Mouse (Mus musculus): ENCODE data around the gene Gm9970. TPM values are rescaled to one million over a fixed set of nuclear protein-coding genes. Genes with fewer than 3 reads are reported as not detected.

Gene Gm9970
- polyA plus RNA-seq, 1 experiment from 2014 or later, result 0.99 TPM

DNA sequence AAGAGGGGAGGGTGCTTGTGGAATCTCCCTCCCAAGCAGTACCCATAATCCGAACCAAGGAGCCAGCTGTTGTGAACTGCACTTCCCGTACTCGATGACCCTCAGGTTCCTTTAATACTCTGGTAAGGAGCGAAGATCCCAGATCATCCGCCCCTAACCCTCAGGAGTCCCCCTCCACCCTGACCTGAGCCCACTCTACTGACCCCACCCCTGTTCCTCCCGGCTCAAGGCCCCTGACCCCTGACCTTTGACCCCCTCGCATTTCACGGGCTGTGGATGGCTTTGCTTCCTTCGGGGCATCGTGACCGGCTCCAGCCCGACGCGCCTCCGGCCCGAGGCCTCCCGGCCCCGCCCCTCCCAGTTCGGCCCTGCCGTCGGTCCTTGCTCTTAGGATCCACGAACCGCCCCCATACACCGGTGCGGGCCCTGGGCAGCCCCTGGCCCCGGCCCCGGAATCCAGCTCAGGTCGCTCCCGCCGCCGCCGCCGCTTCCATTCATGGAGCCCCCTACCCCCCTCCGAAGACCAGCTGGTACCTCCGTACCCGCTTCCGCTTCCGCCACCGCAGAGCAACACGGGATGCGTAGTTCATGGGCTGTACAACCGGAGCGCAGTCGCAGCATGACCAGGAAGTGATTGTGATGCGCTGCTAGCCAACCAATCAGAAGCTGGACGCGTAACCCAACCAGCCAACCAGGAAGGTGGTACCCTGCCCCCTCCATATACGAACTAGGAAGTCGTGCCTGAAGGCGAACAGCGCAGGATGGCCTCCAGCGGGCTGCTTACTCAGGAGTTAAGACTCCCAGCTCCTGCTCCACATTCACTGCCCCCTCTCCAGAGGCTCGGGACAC lies 39.1 kb downstream of the Gm9970 start, which contains the start of gene Zfp513:
TSS of gene Zfp513 (minus strand) at position 562 of the 849 bp plus-strand sequence.
- H3K27me3 ChIP-seq, result no peaks in the 10 kb centered on the region
- peak within 1 kb of the TSS; percentile 86 for H3K27ac ChIP-seq (replicated peaks)
- H3K4me2 ChIP-seq (replicated peaks), result peak within 1 kb of the TSS; percentile 79
- ATAC-seq (ENCODE audit: insufficient number of reproducible peaks, low FRiP score, low TSS enrichment, low read depth), result peak; percentile 96
- H3K36me3 ChIP-seq, result peaks cover 76% of the 10 kb centered on the region
- peak within 1 kb of the TSS; percentile 84 for H3K9ac ChIP-seq
- H3K4me1 ChIP-seq, result peaks cover 21% of the 10 kb centered on the region
- WGBS, result under 1% methylated on average over 53 of the region's 53 CpGs
- peaks cover 4% of the 10 kb centered on the region; the same call in 1 of the 2 replicates for H3K9me3 ChIP-seq (replicated peaks)
- H3K4me3 ChIP-seq (replicated peaks), result peak within 1 kb of the TSS; percentile 90

DNA sequence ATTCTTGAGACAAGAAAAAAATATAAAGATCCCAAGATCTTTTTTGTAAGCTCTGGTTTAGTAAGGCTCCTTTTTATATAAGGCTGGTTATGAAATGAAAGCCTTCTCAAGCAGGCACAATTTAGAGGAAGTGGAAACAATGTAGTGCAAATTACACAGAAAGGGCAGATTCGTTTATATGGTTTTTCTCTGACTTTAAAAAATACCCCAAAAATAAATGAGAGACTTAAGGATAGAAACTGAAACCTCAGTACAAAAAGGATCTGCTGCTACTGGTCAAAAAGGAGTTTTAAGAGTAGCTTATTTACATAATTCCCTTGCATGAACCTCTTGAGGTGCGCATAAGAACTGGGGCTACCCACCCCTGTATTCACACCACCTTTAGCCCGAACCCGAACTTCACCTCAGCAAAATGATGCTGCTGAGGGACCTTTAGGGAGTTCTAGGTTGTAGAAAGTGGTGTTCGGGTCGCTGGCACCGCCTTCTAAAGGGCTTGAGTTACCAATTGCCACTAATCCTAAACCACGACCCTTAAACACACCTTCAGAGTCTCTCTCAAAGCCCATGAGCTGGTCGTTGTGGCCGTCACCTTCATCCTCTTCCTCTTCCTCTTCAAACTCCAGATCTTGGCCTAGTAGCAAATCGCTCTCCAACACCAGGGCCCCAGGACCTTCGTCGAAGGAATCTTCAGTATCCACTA lies 39.8 kb downstream of the Gm9970 start:
- H3K4me2 ChIP-seq (replicated peaks), result peak overlapping the region; percentile 79
- 14% methylated on average over 13 of the region's 13 CpGs for WGBS
- H3K4me3 ChIP-seq (replicated peaks), result peak overlapping the region; percentile 90
- peaks cover 78% of the 10 kb centered on the region for H3K36me3 ChIP-seq
- peak overlapping the region; percentile 84 for H3K27ac ChIP-seq (replicated peaks)
- peaks cover 4% of the 10 kb centered on the region; the same call in 1 of the 2 replicates for H3K9me3 ChIP-seq (replicated peaks)
- peak overlapping the region; percentile 84 for H3K9ac ChIP-seq
- H3K27me3 ChIP-seq, result no peaks in the 10 kb centered on the region
- H3K4me1 ChIP-seq, result peaks cover 21% of the 10 kb centered on the region
- ATAC-seq (ENCODE audit: insufficient number of reproducible peaks, low FRiP score, low TSS enrichment, low read depth), result no peak

DNA sequence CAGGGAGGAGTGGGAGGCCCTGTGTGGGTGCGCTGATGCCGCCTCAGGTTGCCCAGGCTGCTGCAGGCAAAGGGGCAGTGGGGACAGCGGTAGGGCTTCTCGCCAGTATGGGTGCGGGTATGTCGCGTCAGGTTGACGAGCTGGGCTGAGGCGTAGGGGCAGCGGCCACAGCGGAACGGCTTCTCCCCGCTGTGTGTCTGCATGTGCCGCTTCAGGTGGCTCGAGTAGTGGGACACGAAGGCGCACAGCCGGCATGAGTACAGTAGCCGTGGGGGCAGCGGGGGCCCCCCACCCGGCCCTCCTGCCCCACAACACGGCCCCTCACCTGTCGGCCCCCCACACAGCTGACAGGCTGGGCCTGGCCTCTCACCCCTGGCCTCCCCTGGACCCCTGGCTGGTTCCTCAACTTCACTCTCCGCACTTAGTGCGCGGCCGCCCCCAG lies 40.7 kb downstream of the Gm9970 start:
- H3K4me2 ChIP-seq (replicated peaks), result 0 out of 2 replicates have a peak overlapping the region, but pooled peaks have one; percentile 79
- H3K4me3 ChIP-seq (replicated peaks), result peak overlapping the region; percentile 90
- H3K9ac ChIP-seq, result no peak overlapping the region
- peaks cover 79% of the 10 kb centered on the region for H3K36me3 ChIP-seq
- H3K27ac ChIP-seq (replicated peaks), result no peak overlapping the region
- ATAC-seq (ENCODE audit: insufficient number of reproducible peaks, low FRiP score, low TSS enrichment, low read depth), result no peak
- H3K27me3 ChIP-seq, result no peaks in the 10 kb centered on the region
- 89% methylated on average over 27 of the region's 27 CpGs for WGBS
- H3K4me1 ChIP-seq, result peaks cover 21% of the 10 kb centered on the region
- H3K9me3 ChIP-seq (replicated peaks), result peaks cover 4% of the 10 kb centered on the region; the same call in 1 of the 2 replicates

DNA sequence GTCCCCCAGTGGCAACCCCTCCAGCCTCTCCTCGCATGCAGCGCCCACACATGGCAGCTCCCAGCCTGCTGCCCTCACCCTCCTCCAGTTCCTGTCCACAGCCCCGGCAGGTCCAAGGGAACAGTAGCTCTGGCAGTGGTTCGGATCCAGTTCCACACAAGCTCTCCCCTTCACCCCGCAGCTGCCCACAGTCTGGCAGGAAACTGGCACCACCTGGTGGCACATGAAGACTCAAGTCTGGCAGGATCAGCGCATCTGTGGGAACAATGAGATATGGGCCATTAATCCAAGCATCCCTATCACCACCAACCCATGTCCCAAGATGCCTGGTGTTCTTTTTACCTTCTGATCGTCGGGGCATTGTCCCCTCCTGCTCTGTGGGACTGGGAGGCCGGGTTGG lies 41.1 kb downstream of the Gm9970 start:
- 85% methylated on average over 9 of the region's 9 CpGs for WGBS
- Histone ChIP-seq H3K9ac (no peak overlapping the region), H3K4me1 (peaks cover 21% of the 10 kb centered on the region), H3K4me2 (replicated peaks) (no peak overlapping the region), H3K27me3 (no peaks in the 10 kb centered on the region), H3K9me3 (replicated peaks) (peaks cover 4% of the 10 kb centered on the region; the same call in 1 of the 2 replicates), H3K4me3 (replicated peaks) (no peak overlapping the region), H3K27ac (replicated peaks) (no peak overlapping the region), H3K36me3 (peaks cover 78% of the 10 kb centered on the region)
- no peak for ATAC-seq (ENCODE audit: insufficient number of reproducible peaks, low FRiP score, low TSS enrichment, low read depth)

DNA sequence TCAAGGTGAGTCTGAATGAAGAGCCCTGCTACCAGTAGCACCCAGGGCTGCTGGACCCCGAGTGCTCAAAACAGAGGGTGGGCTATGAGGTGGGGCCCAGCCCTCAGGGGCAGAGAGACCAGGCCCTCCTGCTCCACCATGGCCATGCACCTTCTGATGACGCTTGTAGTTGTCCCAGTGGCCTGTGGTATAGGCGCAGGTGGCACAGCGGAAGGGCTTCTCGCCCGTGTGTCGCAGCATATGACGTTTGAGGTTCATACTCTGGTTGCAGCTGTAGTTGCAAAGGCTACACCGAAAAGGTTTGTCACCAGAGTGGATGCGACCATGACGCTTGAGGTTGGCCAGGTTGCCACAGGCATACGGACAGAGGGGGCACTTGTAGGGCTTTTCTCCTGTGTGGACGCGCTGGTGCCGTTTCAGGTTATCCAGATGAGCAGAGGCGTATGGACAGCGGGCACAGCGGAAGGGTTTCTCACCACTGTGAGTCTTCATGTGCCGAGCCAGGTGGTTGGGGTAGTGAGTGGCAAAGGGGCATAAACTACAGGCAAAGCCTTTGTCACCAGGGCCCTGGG lies 41.6 kb downstream of the Gm9970 start:
- Histone ChIP-seq H3K9me3 (replicated peaks) (peaks cover 4% of the 10 kb centered on the region; the same call in 1 of the 2 replicates), H3K27me3 (no peaks in the 10 kb centered on the region), H3K4me3 (replicated peaks) (no peak overlapping the region), H3K9ac (no peak overlapping the region), H3K27ac (replicated peaks) (no peak overlapping the region), H3K36me3 (peaks cover 79% of the 10 kb centered on the region), H3K4me1 (peaks cover 25% of the 10 kb centered on the region), H3K4me2 (replicated peaks) (no peak overlapping the region)
- WGBS, result 92% methylated on average over 19 of the region's 19 CpGs
- no peak for ATAC-seq (ENCODE audit: insufficient number of reproducible peaks, low FRiP score, low TSS enrichment, low read depth)

DNA sequence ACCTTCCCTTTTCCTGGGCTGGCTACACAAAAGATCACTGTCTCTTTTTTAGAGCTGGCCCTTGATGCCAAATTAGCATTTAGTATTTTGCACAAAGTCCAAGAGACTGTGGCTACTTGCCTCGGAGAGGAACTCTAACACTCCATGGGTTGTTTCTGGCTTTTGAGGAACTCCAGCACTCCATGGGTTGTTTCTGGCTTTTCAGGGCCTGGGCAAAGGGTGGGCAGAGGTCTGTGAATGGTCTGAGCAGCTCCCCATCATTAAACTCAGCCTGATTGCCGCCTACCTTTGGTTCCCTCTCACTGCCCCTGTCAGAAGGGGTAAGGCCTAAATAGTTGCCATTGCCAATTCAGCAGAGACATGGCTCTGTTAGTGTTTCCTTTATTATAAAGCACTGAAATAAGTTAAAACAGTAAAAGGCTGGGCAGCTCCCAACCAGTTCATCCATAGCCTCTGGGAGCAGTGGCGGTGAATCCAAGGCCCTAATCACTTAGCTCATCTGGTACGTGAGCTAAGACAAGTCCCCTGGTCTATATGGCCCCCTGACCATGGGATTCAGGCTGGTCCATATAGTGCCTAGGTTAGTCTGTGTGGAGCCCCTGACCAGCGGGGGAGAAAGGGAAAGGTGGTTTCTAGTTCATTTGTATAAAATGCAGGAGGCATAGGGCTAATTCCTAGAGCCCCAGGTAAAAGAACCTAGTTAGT lies 42.3 kb downstream of the Gm9970 start:
- Histone ChIP-seq H3K9me3 (replicated peaks) (peaks cover 4% of the 10 kb centered on the region; the same call in 1 of the 2 replicates), H3K4me3 (replicated peaks) (no peak overlapping the region), H3K4me1 (peaks cover 31% of the 10 kb centered on the region), H3K27me3 (no peaks in the 10 kb centered on the region), H3K9ac (no peak overlapping the region), H3K4me2 (replicated peaks) (no peak overlapping the region), H3K36me3 (peaks cover 73% of the 10 kb centered on the region), H3K27ac (replicated peaks) (no peak overlapping the region)
- 80% methylated on average over 5 of the region's 5 CpGs for WGBS
- ATAC-seq (ENCODE audit: insufficient number of reproducible peaks, low FRiP score, low TSS enrichment, low read depth), result no peak

DNA sequence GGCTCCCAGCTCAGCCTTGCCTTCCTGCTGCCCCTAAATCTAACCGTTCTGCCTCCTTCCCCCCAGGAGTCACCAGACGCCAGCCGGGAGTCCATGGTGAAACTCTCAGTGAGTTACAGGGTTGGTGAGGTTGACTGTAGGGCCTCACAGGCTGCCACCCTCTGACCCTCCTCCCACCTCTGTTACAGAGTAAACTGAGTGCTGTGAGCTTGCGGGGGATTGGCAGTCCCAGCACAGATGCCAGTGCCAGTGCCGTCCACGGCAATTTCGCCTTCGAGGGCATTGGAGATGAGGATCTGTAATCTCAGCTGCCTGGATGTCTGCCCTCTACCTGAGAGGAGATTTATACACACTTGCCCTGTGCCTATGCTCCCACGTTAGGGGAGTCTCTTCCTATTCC lies 42.9 kb downstream of the Gm9970 start:
- ATAC-seq (ENCODE audit: insufficient number of reproducible peaks, low FRiP score, low TSS enrichment, low read depth), result no peak
- H3K9ac ChIP-seq, result no peak overlapping the region
- H3K4me3 ChIP-seq (replicated peaks), result no peak overlapping the region
- no peaks in the 10 kb centered on the region for H3K27me3 ChIP-seq
- no peak overlapping the region for H3K27ac ChIP-seq (replicated peaks)
- peaks cover 33% of the 10 kb centered on the region for H3K4me1 ChIP-seq
- peaks cover 4% of the 10 kb centered on the region; the same call in 1 of the 2 replicates for H3K9me3 ChIP-seq (replicated peaks)
- H3K36me3 ChIP-seq, result peaks cover 67% of the 10 kb centered on the region
- WGBS, result 82% methylated on average over 9 of the region's 9 CpGs
- H3K4me2 ChIP-seq (replicated peaks), result no peak overlapping the region

DNA sequence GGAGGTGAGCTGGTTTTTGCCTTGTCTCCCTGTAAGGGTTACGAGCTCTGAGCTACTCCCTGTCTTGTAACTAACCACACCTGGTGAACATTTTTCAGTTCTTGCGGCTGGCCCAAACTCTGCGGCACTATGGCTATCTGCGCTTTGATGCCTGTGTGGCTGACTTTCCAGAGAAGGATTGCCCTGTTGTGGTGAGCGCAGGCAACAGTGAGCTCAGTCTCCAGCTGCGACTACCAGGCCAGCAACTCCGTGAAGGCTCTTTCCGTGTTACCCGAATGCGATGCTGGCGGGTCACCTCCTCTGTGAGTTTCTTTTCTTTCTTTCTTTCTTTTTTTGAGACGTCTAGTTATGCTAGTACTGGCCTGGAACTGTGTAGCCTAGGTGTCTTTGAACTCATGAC lies 44.0 kb downstream of the Gm9970 start:
- H3K27ac ChIP-seq (replicated peaks), result no peak overlapping the region
- H3K27me3 ChIP-seq, result no peaks in the 10 kb centered on the region
- no peak for ATAC-seq (ENCODE audit: insufficient number of reproducible peaks, low FRiP score, low TSS enrichment, low read depth)
- no peak overlapping the region for H3K4me3 ChIP-seq (replicated peaks)
- WGBS, result 93% methylated on average over 12 of the region's 12 CpGs
- peaks cover 4% of the 10 kb centered on the region; the same call in 1 of the 2 replicates for H3K9me3 ChIP-seq (replicated peaks)
- H3K4me1 ChIP-seq, result peaks cover 26% of the 10 kb centered on the region
- peaks cover 62% of the 10 kb centered on the region for H3K36me3 ChIP-seq
- no peak overlapping the region for H3K9ac ChIP-seq
- H3K4me2 ChIP-seq (replicated peaks), result no peak overlapping the region

DNA sequence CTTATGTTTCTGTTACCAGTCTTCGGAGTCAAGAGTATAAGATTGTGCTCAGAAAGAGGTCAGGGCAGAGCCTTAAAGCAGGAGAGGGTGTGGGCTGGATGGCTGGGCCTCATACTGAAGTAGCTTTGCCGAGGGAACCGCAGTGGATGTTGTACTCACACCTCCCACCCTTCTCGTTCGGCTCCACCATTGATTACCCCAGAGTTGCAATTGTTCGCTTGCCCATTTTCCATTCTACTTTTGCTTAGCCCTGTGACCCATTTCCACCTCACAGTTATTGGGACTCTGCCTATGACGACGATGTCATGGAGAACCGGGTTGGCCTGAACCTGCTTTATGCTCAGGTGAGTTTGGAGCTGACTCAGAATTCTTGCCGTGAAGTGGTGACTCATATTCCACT lies 44.8 kb downstream of the Gm9970 start:
- Histone ChIP-seq H3K9ac (no peak overlapping the region), H3K27me3 (no peaks in the 10 kb centered on the region), H3K27ac (replicated peaks) (no peak overlapping the region; the same call in 1 of the 2 replicates), H3K36me3 (peaks cover 62% of the 10 kb centered on the region), H3K9me3 (replicated peaks) (peaks cover 4% of the 10 kb centered on the region; the same call in 1 of the 2 replicates), H3K4me1 (peaks cover 33% of the 10 kb centered on the region), H3K4me2 (replicated peaks) (no peak overlapping the region), H3K4me3 (replicated peaks) (no peak overlapping the region)
- WGBS, result 91% methylated on average over 10 of the region's 10 CpGs
- no peak for ATAC-seq (ENCODE audit: insufficient number of reproducible peaks, low FRiP score, low TSS enrichment, low read depth)

DNA sequence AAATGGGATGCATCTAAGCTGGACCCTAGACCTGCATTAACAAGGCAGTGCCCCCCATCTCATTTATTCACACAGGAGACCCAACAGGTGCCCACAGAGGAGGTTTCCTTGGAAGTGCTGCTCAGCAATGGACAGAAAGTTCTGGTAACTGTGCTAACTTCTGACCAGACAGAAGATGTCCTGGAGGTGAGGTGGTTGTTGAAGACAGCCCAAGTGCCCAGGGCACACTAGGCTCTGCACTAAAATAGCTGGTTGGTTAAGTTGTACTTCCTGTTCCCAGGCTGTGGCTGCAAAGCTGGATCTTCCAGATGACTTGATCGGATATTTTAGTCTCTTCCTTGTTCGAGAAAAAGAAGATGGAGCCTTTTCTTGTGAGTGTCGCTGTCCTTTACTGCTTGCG lies 45.4 kb downstream of the Gm9970 start:
- WGBS, result 90% methylated on average over 4 of the region's 4 CpGs
- no peaks in the 10 kb centered on the region for H3K27me3 ChIP-seq
- no peak overlapping the region for H3K9ac ChIP-seq
- H3K4me2 ChIP-seq (replicated peaks), result no peak overlapping the region
- H3K36me3 ChIP-seq, result peaks cover 66% of the 10 kb centered on the region
- H3K9me3 ChIP-seq (replicated peaks), result peaks cover 4% of the 10 kb centered on the region; the same call in 1 of the 2 replicates
- H3K4me1 ChIP-seq, result peaks cover 32% of the 10 kb centered on the region
- H3K27ac ChIP-seq (replicated peaks), result no peak overlapping the region
- H3K4me3 ChIP-seq (replicated peaks), result no peak overlapping the region
- ATAC-seq (ENCODE audit: insufficient number of reproducible peaks, low FRiP score, low TSS enrichment, low read depth), result no peak
